ENCODE assay signal across 20 mouse cellular contexts in the genomic region with DNA sequence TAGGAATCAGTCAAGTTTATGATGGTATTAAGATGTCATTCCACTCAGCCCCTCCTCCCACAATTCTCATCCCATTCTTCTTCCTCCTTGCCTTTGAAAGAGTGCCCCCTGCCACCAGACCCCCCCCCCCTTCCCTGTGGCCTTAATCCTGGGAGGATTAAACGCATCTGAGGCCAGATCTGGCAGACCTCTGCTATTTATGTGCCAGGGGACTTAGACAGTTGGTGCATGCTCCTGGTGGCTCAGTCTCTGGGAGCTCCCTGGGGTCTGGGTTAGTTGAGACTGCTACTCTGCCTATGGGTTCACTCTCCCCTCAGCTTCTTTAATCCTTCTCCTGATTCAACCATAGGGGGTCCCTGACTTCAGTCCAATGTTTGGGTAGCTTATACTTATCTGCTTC.
DNase-seq lines count a peak whose midpoint lies in the region; ATAC-seq and TF ChIP-seq lines count a peak whose summit lies in the region.
"Had no signal": no experiment of that assay in that cellular context is flagged by ENCODE, and none has a peak within 500 bp of the region (broad histone marks: within the 10 kb centered on the region; RNA-seq: fewer than 3 reads in every experiment).

No protein-coding gene starts in this region.

- WGBS in embryonic facial prominence, embryonic 14.5 days: 18% methylated on average over 1 of the region's 1 CpGs
- WGBS in embryonic facial prominence, embryonic 10.5 days: 30% methylated on average over 1 of the region's 1 CpGs
- 14% methylated on average over 1 of the region's 1 CpGs for WGBS in midbrain, embryonic 15.5 days

- ATAC-seq in embryonic facial prominence, embryonic 14.5 days (ENCODE audit: low read depth): no peak
- ATAC-seq in midbrain, embryonic 15.5 days (replicated peaks): peak; percentile 30; the same call in 1 of the 2 replicates
- no peak for ATAC-seq in activated CD4-positive, CD25-positive, alpha-beta regulatory T cell, adult 4 months
- ATAC-seq: CD4-positive, CD25-positive, alpha-beta regulatory T cell, adult 4 months; forebrain, embryonic 13.5 days; inflammation-experienced regulatory T-cells, adult 6 months had no signal

- no peak overlapping the region for H3K27ac ChIP-seq in embryonic facial prominence, embryonic 14.5 days (replicated peaks; ENCODE audit: low read depth, low read length)
- no peak overlapping the region for H3K27ac ChIP-seq in embryonic facial prominence, embryonic 10.5 days (replicated peaks)
- no peak overlapping the region for H3K27ac ChIP-seq in midbrain, embryonic 15.5 days
- H3K27ac ChIP-seq: embryonic facial prominence, embryonic 13.5 days; forebrain, embryonic 13.5 days; heart, embryonic 10.5 days; hindbrain, embryonic 10.5 days; hindbrain, embryonic 14.5 days had no signal

- H3K4me1 ChIP-seq in embryonic facial prominence, embryonic 14.5 days (ENCODE audit: control insufficient read depth, insufficient read depth, low read length): no peaks in the 10 kb centered on the region
- H3K4me1 ChIP-seq in embryonic facial prominence, embryonic 10.5 days: no peaks in the 10 kb centered on the region
- H3K4me1 ChIP-seq in midbrain, embryonic 15.5 days: no peaks in the 10 kb centered on the region
- H3K4me1 ChIP-seq: embryonic facial prominence, embryonic 13.5 days; forebrain, embryonic 13.5 days; heart, embryonic 10.5 days; hindbrain, embryonic 10.5 days had no signal

- 0 out of 2 replicates have a peak, but pooled peaks cover 8% of the 10 kb centered on the region for H3K9me3 ChIP-seq in embryonic facial prominence, embryonic 14.5 days (ENCODE audit: control insufficient read depth, low read length)
- H3K9me3 ChIP-seq in embryonic facial prominence, embryonic 10.5 days: no peaks in the 10 kb centered on the region
- H3K9me3 ChIP-seq in midbrain, embryonic 15.5 days: 0 out of 2 replicates have a peak, but pooled peaks cover 2% of the 10 kb centered on the region
- H3K9me3 ChIP-seq: embryonic facial prominence, embryonic 13.5 days; forebrain, embryonic 13.5 days; G1E; heart, embryonic 10.5 days had no signal

- no peak for TF ChIP-seq CTCF in brain, embryonic 14.5 days (IDR thresholded peaks at IDR 0.05; ENCODE audit: borderline replicate concordance, extremely low read depth, insufficient read depth, insufficient read length)

- peaks cover 33% of the 10 kb centered on the region for H3K36me3 ChIP-seq in embryonic facial prominence, embryonic 14.5 days (ENCODE audit: control insufficient read depth, insufficient read depth, low read length)
- peaks cover 13% of the 10 kb centered on the region for H3K36me3 ChIP-seq in embryonic facial prominence, embryonic 10.5 days (replicated peaks)
- no peaks in the 10 kb centered on the region for H3K36me3 ChIP-seq in midbrain, embryonic 15.5 days (replicated peaks)
- H3K36me3 ChIP-seq: G1E had no signal

- no peak overlapping the region for H3K4me2 ChIP-seq in embryonic facial prominence, embryonic 14.5 days (ENCODE audit: low read depth, low read length)
- no peak overlapping the region for H3K4me2 ChIP-seq in midbrain, embryonic 15.5 days
- H3K4me2 ChIP-seq: embryonic facial prominence, embryonic 13.5 days; forebrain, embryonic 13.5 days; hindbrain, embryonic 14.5 days had no signal

- peak; percentile 13 for DNase-seq in embryonic facial prominence, embryonic 14.5 days (ENCODE audit: low spot score)
- no peak for DNase-seq in embryonic facial prominence, embryonic 10.5 days (ENCODE audit: low spot score)
- peak; percentile 6 for DNase-seq in brain, embryonic 14.5 days (ENCODE audit: low read depth)
- peak; percentile 84 for DNase-seq in retina, postnatal 1 day
- no peak for DNase-seq in embryo, embryonic 11 days
- DNase-seq: adrenal gland, postnatal 14 days; B cell, adult 2 months; cerebellum, adult 18-20 months; heart, adult 18-20 months; heart, postnatal 10 days had no signal

- H3K27me3 ChIP-seq in embryonic facial prominence, embryonic 14.5 days (replicated peaks; ENCODE audit: control insufficient read depth, insufficient read depth, low read length): no peaks in the 10 kb centered on the region
- H3K27me3 ChIP-seq in embryonic facial prominence, embryonic 10.5 days (replicated peaks; ENCODE audit: low read depth, poor library complexity, severe bottlenecking): no peaks in the 10 kb centered on the region
- no peaks in the 10 kb centered on the region for H3K27me3 ChIP-seq in midbrain, embryonic 15.5 days (replicated peaks)
- H3K27me3 ChIP-seq: embryonic facial prominence, embryonic 13.5 days; forebrain, embryonic 13.5 days had no signal

- TF ChIP-seq POLR2A in brain, embryonic 14.5 days (IDR thresholded peaks at IDR 0.05; ENCODE audit: borderline replicate concordance, extremely low read depth, insufficient read depth, insufficient read length, poor library complexity, severe bottlenecking): no peak

- no peak overlapping the region for H3K9ac ChIP-seq in embryonic facial prominence, embryonic 14.5 days (ENCODE audit: low read depth, low read length)
- H3K9ac ChIP-seq in midbrain, embryonic 15.5 days: no peak overlapping the region
- H3K9ac ChIP-seq: embryonic facial prominence, embryonic 13.5 days; forebrain, embryonic 13.5 days; hindbrain, embryonic 14.5 days had no signal

- no peak overlapping the region for H3K4me3 ChIP-seq in embryonic facial prominence, embryonic 14.5 days (ENCODE audit: low read depth, low read length)
- H3K4me3 ChIP-seq in embryonic facial prominence, embryonic 10.5 days: no peak overlapping the region
- no peak overlapping the region for H3K4me3 ChIP-seq in midbrain, embryonic 15.5 days
- H3K4me3 ChIP-seq: embryonic facial prominence, embryonic 13.5 days; forebrain, embryonic 13.5 days; heart, embryonic 10.5 days; hindbrain, embryonic 10.5 days had no signal

Comparison
In these comparisons a context has a peak if more than half of its experiments do, and no peak if none do; other contexts are left out.
1. DNase-seq: peak in embryonic facial prominence, embryonic 14.5 days (single experiment), brain, embryonic 14.5 days (single experiment) and retina, postnatal 1 day (single experiment); none in embryonic facial prominence, embryonic 10.5 days (single experiment) and embryo, embryonic 11 days (single experiment).